Mouse (Mus musculus) ovary, postnatal 14 days (tissue): ENCODE data around the gene Clip2.
"Not testable (repeated sequence)": the region's sequence is repeated elsewhere in the genome, so short reads cannot be mapped to it uniquely, and the experiment has no call there.

Source experiments
- DNase-seq: peaks from one replicate; pipeline ENCODE4 v3.0.0; 2022; ENCODE audit warnings: low spot score

The Clip2 gene

DNA sequence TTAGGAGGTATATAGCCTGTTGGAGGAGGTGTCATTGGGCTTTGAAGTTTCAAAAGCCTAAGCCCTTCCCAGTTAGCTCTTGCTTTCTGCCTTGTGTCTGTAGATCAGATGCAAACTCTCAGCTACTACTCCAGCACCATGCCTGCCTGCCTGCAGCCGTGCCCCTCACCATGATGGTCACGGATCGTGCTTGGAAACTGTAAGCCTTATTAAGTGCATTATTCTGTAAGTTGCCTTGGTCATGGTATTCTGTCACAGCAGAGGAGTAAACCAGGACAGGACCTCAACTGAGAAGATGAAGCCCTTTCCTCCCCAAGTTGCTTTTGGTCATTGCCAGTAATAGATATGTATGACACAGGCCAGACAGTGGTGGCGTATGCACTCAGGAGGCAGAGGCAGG is 63.6 kb downstream of the Clip2 start:
- no peak for DNase-seq

DNA sequence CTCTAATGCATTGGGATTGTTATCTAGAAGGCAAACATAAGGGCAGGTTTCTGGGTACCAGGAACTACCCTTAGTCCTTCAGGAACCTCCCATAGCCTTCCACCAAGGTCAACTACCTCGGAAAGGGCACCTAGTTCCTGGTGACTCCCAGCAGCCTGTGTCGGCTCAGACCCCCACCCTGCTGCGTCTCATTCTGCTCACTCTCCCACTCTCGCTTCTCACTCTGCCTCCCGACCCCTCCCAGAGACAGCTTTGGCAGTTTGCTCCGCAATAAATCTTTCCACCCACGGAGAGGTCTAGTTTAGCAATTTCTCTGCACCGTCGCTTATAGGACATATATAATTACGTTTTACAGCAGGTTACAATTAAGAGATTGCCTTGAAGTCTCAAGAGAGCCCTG is 64.2 kb downstream of the Clip2 start:
- DNase-seq: no peak

DNA sequence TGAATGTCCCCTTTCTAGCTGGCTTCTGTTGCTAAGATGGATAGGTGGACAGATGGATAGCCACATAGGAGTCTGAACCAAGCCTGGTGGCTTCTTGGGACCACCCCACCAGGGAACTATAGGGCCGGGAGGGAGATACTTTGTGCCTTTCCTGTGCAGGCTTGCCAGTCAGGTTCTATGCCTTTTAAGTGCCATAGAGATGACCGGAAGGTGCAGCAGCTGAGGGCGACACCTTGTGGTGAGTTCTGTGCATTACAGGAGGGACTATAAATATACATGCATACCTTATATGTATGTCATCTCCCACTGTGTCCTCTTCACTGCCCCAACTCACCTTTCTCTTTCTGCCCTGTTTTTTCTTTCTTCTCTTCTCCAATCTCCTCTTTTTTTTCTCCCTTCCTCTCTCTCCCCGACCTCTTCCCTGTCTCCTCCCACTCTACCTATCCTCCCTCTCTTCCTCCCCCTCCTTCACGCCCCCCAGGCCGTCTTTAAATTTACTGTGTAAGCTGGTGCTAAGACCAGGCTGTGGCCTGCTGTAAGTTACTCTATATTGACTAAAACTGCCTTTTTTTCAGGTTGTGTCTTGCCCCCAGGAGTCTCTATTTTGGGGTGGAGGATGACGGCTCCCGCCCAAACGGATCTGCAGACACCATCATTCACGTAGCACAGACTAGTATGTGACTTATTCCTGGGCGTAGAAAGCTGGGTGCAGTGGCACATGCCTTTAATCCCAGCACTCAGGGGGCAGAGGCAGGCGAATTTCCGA is 66.2 kb downstream of the Clip2 start:
- DNase-seq: peak; percentile 56

DNA sequence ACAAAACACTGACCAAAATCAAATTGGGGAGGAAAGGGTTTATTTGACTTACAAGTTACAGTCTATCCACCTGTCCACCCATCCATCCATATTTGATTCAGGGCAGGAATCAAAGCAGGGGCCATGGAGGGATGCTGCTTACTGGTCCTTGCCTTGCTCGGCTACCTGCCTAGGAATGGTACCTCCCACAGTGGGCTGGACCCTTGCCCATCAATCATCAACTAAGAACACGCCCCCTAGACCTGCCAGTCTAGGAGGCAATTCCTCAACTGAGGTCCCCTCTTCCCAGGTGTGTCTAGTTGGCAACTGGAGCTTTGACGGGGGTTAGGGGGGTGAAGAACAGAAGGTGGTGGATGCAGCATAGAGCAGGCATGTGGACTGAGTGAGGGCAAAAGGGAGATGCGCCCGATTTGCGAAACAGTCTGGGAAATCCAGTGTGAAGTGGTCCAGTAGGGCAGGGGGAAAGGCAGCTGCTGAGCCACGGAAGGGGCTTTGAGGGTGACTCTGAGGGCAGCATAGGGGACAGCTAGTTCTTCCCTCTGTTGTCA is 67.0 kb downstream of the Clip2 start:
- DNase-seq: no peak

DNA sequence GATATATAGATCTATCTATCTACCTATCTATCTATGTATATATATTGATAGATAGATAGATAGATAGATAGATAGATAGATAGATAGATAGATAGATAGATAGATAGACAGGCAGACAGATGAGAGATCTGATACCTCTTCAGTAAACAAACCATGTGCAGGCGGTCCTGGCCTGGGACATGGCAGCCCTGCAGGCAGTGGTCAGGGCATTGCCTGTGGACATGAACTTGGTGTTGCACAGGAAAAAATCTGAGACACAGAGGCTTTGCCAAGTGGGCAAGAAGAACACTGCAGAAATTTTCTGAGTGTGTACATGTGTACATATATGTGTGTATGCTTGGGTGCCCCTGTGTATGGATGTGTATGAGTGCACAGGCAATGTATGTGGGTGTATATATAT is 68.9 kb downstream of the Clip2 start:
- DNase-seq: no peak

DNA sequence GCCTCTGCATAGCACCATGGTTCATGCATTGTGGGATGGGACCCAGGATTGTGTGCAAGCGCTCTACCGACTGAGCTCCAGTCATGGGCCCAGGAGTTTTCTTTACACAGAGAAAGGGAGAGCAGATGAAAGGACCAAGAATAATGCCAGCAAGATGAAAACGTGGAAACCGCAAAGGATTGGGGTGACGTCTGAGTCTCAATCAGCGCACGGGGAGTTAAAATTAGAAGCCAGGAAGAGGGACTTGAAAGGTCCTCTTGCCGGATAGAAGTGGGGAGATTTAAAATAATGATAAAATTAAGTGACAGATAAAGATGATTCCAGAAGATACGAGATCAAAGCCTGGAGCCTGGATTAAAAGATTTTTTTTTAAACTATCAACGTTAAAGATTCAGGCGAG is 69.9 kb downstream of the Clip2 start:
- no peak for DNase-seq

DNA sequence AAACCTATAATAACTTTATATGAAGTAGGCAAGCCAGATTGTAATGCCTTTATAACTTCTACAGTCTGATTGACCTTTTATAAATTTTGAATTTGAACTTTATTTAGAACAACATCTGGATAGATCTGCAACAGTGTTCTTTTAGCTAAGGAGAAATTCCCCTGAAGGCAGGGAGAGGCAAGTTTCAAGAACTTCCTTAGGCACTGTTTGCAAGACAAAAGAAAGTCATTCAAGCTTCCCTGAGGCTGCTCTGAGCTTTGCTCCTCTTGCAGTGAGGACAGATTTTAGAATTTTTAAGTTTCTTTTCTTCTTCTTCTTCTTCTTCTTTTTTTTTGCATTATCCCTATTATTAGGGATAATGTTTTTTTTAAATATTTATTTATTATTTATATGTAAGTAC is 73.3 kb downstream of the Clip2 start:
- DNase-seq: not testable (repeated sequence)

DNA sequence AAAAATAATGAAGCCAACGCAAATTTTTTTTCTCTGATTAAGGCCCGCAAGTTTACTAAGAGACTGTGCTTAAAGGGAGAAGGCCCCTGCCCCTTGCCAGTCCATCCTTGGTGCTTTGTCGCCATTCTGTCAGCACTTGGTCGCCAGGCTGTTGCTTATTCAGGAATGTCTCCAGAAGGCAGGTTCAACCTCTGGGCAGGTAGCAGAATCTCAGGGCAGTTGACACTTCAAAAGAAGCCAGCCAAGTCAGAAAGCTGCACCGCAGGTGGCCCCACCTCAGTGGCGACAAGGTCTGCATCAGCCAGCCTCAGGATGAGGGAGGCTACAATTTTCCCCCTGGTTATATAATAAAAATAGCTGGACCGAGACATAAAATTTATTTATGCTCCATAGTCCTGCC is 76.5 kb downstream of the Clip2 start:
- DNase-seq: not testable (repeated sequence)

DNA sequence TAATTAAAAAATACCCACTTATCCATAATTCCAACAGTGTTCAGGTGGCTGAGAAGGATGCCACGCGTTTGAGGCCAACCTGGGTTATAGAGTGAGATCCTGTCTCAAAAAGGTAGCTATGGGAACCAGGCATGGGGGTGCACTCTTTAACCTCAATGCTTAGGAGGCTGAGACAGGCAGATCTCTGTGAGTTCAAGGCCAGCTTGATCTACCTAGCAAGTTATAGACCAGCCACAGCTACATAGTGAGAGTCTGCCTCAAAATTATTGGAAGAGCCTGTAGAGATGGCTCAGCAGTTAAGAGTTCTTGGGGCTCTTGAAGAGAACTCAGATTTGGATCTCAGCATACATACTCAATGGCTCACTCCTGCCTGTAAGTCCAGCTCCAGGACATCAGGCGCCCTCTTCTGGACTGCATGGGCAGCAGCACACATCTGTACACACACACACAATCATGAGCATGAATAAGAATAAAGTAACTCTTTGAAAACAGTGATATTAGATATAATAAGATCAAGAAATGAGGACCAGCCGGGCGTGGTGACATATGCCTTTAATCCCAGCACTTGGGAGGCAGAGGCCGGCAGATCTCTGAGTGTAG is 77.1 kb downstream of the Clip2 start:
- DNase-seq: no peak

DNA sequence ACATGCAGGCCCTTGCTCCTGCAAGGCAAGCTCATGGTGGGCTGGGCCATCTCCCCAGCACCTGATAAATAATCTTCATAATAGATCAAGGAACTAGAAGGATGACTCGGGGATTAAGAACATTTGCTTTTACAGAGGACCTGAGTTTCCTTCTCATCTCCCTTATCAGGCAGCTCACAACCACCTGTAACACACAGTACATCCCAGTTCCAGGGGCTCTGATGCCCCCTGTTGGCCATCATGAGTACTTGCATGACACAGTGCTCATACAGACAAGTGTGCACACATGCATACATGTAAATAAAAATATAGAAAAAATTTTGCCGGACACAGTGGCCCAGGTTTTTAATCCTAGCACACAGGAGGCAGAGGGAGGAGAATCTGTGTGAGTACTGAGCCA is 78.3 kb downstream of the Clip2 start:
- no peak for DNase-seq

DNA sequence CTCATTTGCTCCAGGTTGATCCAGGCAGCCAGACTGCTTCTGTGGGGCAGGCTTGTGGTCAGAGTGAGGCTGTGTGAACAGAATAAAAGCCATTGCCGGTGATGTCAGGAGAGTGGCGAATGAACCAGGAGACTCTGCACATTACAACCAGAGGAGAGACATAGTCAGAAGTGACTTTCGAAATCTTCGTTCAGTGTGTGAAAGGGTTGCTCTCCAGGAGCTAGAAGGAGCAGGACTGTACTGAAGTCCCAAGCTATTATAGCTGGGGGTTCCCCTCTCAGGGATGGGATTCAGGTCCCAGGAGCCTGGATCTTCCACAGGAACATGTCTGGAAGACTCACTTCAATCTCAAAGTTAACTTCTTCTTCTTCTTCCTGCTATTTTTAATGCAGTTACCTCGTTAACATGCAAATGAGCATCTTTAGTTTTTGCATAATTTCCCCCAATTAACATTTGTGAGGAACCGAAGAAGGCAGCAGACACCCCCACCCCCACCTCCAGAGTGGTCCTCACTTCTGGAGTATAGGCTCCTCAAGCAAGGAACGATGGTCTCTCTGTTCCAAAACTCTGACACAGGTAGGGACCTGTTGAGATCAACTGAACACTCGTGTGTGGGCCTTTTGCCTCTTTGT is 81.6 kb downstream of the Clip2 start:
- DNase-seq: no peak

DNA sequence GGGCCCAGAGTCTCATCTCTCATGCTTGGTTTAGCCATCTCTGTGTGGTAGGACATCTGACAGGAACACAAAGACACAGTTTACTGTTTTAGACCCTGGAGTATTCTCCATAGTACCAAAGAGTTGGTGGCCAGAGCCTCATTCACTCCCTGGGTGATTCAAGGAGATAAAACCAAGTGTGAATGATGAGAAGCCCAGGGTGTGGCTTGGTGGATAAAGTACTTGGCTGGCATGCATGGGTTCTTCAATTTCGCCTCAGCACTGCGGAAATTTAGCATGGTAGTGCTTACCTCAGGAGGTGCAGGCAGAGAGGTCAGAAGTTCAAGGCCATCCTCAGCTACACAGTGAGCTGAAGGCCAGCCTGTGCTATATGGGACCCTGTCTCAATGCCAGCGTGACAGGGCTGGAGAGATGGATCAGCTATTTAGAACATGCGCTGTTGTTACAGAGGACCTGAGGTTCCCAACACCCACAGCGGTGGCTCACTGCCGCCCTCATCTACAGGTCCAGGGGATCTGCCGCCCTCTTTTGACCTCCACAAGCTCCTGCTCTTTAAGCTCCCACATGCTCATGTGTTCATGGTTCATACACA is 82.6 kb downstream of the Clip2 start:
- DNase-seq: no peak

DNA sequence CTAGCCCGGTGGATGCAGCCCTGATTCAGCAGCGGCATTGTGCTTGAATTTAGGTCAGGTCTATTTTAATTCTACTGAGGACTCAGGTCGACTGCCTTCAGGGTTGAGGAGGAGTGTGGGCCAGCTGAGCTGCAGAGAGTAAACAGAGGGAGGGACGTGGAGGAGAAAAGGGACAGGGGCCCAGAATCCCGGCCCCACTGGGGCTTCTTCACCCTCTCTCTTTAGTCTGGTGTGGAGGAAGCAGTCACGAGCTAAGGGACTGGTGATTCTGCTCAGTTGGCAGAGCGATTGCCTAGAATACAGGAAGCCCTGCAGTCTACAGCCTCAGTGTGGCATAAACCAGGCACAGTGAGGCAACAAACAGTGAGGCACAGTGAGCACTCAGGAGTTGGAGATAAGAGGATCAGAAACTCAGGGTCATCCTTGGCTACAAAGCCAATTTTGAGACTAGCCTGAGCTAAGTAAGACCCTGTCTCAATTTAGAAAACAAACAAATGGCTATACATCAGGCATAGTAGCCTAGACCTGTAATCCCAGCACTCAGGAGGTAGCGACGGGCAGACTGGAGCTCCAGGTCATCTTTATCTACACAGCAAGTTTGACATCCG is 84.0 kb downstream of the Clip2 start:
- DNase-seq: no peak

DNA sequence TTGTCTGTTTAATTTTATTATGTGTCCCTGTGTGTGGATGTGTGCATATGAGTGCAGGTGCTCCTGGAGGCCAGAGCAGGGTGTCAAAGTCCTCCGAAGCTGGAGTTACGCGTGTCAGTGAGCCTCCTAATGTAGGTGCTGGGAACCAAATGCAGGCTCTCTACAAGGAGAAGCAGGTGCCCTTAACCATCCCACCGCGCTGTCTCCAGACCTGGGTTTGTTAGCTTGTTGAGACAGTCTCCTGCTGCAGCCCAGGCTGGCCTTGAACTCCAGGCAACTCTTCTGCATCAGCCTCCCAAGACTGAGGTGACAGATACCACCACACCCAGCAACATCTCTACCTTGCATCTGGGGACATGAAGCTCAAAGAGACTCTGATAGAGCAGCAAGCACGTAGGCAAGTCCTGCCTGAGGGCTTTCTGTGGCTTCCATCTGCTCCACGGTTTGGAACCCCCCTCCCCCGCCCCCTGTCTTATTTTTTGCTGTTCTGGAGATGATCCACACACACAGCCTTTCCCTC is 85.1 kb downstream of the Clip2 start:
- no peak for DNase-seq

DNA sequence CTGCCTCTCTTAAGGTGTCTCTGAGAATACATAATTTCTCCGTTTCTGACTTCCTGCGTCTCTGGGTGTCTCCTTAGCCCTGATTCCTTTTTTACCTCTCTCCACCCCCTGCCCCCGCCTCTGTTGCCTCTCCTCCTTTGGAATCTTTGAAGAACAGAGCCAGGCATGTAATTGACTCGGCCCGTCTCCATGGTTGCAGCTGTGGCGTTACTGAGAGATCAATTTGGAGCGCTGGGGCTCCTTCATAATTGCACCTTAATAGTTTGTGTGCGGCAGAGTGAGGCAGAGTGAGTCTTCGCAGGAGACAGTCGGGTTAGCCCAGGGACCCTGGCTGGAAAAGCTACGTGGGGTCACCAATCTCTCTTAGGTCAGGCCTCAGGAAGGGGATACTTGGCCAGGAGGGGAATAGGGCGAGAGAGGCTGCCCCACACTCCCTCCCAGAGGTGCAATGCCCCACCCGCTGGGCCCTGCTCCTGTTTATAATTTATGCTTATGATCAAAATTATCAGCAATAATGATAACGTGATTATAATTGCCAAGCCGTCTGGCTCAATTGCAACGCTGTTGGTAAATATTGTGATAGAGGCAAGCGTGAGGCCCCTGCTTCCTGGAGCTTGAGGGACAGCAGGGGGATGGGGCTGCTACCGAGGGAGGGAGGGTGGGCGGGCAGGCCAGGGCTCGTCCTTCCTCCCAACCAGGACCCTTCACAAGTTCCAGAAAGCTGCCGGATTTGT is 85.8 kb downstream of the Clip2 start:
- no peak for DNase-seq

DNA sequence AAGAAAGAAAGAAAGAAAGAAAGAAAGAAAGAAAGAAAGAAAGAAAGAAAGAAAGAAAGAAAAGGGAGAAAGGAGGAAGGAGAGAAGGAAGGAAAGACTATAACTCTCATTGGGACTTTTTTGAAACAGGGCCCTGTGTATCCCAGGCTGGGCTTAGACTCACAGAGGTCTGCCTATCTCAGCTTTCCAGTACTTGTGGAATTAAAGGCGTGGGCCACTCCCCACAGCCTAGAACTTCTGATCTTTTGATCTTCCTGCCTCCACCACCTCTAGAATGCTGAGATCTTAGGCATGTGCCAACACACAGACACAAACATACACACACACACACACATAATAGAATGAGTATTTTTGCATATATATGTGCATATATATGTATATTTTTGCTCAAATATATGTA is 87.0 kb downstream of the Clip2 start:
- no peak for DNase-seq

DNA sequence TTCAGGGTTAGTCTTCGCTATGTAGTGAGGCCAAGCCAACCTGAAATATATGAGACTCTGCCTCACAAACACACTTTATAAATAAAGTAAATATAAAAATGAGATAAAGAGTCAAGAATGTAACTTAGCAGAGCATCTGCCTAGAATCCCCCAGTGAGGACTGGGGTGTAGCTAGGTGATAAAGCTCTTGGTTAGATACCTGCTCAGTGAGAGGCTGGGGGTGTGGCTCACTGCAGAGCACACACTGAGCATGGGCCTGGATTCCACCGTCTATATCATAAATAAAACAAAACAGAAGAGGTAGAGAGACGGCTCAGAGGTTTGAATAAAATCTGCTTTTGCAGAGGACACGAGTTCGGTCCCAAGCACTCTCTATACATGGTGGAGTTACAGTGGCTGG is 88.0 kb downstream of the Clip2 start:
- no peak for DNase-seq

DNA sequence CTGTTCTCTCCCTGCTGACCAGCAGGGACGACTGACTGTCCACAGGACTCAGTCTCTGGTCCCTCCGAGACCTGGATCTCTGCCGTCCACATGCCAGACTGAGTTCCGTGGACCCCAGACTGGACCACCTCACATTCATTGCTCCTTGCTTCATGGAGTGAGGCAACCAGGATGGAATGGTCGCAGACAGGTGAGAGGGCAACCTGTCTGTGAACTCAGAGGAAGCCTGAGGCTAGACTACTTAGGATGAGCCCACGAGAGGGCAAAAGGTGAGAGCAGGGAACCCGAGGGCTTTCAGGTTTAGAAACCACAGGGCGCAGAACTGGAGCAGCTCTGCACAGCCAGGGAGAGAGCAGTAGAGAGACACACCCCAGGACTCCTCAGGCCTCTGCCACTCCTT is 89.5 kb downstream of the Clip2 start:
- DNase-seq: no peak

DNA sequence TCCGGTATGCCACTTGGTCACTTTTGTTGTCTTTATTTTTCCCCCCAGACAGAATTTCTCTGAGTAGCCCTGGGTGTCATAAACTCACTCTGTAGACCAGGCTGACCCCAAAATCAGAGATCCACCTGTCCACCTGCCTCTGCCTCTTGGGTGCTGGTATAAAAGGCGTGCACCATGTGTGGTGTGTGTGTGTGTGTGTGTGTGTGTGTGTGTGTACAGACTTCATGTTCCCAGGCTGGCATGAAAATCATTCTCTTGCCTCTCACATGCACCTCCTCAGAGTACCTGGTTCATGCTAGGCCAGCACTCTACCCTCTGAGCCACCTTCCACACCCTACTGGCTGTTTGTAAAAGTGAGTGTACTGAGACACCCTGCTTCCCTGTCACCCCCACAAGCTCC is 89.9 kb downstream of the Clip2 start:
- no peak for DNase-seq

DNA sequence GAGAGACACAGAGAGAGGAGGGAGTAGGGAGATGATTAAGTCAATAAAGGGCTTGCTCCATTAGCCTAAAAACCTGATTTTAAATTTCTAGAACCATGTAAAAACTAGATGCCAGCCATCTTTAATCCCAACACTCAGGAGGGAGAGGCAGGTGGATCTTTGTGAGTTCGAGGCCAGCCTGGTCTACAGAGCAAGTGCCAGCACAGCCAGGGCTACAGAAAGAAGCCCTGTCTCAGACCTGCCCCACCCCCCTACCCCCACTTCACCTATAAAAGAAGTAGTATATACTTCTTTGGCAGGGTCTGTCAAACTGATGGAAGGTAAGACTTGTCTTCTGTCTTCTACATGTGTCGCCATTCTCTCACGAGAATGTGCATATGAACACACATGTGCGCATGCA is 91.7 kb downstream of the Clip2 start:
- DNase-seq: no peak

DNA sequence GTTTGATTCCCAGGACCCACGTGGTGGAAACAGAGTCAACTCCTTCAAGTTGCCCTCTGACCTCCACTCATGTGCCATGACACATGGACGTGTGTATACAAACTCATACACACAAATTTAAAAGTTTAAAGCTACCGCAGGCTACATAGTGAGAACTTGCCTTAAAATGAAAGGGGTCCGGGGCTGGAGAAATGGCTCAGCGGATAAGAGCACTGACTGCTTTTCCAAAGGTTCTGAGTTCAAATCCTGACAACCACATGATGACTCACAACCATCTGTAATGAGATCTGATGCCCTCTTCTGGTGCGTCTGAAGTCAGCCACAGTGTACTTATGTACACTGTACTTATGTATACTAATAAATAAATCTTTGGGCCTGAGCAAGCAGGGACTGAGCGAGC is 93.1 kb downstream of the Clip2 start:
- no peak for DNase-seq

DNA sequence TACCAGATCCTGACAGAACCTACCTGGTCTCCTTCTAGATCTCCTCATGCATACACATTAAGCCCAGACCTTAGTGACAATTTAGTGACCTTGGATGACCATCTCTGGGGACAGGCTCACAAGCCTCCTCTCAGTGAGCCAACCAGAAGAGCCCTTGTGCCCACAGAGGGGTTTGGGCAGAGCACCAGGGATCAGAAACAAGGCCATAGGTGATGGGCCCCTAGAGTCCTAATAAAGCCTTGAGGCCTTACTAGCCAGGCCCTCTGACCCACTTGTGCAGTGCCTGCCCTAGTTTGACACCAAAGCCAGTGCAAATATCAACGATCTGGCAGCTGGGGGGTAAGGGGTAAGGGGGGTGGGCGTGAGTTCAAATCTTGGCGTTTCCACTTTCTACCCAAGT is 93.8 kb downstream of the Clip2 start:
- DNase-seq: no peak
